Comparison of ENCODE assay signal across 8 mouse cellular contexts in the genomic region with DNA sequence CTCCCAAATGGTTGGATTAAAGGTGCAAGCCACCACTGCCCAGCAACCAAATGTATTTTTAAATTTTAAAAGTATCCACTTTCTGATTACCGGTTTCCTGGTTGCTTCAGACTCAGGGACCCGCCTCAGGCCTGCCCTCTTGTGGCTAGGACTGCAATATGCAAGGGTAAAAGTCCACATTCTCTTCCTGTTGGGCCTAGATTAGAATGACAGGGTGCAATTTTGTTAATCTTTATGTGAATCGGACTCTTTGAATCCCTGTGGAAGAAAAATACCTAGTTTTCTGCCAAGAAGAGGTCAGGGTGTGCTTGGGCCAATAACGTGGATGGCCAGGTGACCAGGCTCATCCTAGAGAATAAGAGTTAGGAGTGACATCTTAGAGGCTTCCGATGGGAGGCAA. TPM values are rescaled to one million over a fixed set of nuclear protein-coding genes. Genes with fewer than 3 reads are reported as not detected.
DNase-seq lines count a peak whose midpoint lies in the region; ATAC-seq and TF ChIP-seq lines count a peak whose summit lies in the region.
"Had no signal": no experiment of that assay in that cellular context is flagged by ENCODE, and none has a peak within 500 bp of the region (broad histone marks: within the 10 kb centered on the region; RNA-seq: fewer than 3 reads in every experiment).

No protein-coding gene starts in this region.

- TF ChIP-seq POLR2A in thymus, adult 2 months (IDR thresholded peaks at IDR 0.05; ENCODE audit: control insufficient read depth, extremely low read depth, insufficient read depth, low read length, poor library complexity), result no peak

- no peak overlapping the region for H3K9ac ChIP-seq in intestine, postnatal 0 days (ENCODE audit: low read depth, low read length)
- H3K9ac ChIP-seq in liver, embryonic 13.5 days, result 0 out of 2 replicates have a peak overlapping the region, but pooled peaks have one; percentile 5

- H3K4me1 ChIP-seq in thymus, adult 2 months (replicated peaks; ENCODE audit: control insufficient read depth, insufficient read depth, low read length), result no peaks in the 10 kb centered on the region
- H3K4me1 ChIP-seq in intestine, postnatal 0 days (replicated peaks; ENCODE audit: control insufficient read depth, insufficient read depth, low read length), result 0 out of 2 replicates have a peak, but pooled peaks cover 11% of the 10 kb centered on the region
- H3K4me1 ChIP-seq in liver, embryonic 13.5 days (replicated peaks), result peaks cover 13% of the 10 kb centered on the region

- no peaks in the 10 kb centered on the region for H3K9me3 ChIP-seq in intestine, postnatal 0 days (ENCODE audit: control insufficient read depth)
- no peaks in the 10 kb centered on the region for H3K9me3 ChIP-seq in liver, embryonic 13.5 days (replicated peaks)

- DNase-seq in thymus, adult 2 months, result peak; percentile 71
- DNase-seq in thymus, adult 18-20 months, result no peak
- peak; percentile 71 for DNase-seq in embryo, embryonic 10 days (ENCODE audit: low spot score)
- peak; percentile 39 for DNase-seq in liver, embryonic 13.5 days
- peak; percentile 43 for DNase-seq in retina, postnatal 7 days (ENCODE audit: low read depth, low spot score)

- ATAC-seq in activated CD4-positive, CD25-positive, alpha-beta regulatory T cell, adult 4 months, result peak; percentile 40
- ATAC-seq in intestine, postnatal 0 days, result peak; percentile 50
- no peak for ATAC-seq in liver, embryonic 13.5 days (ENCODE audit: low read depth)

- no peak overlapping the region for H3K4me3 ChIP-seq in thymus, adult 2 months (ENCODE audit: control insufficient read depth, insufficient read depth, low read length)
- no peak overlapping the region for H3K4me3 ChIP-seq in intestine, postnatal 0 days (ENCODE audit: low read depth, low read length)
- no peak overlapping the region for H3K4me3 ChIP-seq in liver, embryonic 13.5 days (replicated peaks)

- H3K36me3 ChIP-seq in thymus, adult 2 months (ENCODE audit: control insufficient read depth, insufficient read depth, low read length), result no peaks in the 10 kb centered on the region
- peaks cover 36% of the 10 kb centered on the region for H3K36me3 ChIP-seq in intestine, postnatal 0 days (ENCODE audit: control insufficient read depth, insufficient read depth)
- H3K36me3 ChIP-seq in liver, embryonic 13.5 days, result peaks cover 6% of the 10 kb centered on the region; the same call in 1 of the 2 replicates

- H3K4me2 ChIP-seq in intestine, postnatal 0 days (replicated peaks; ENCODE audit: low read depth), result peak overlapping the region; percentile 4; the same call in 1 of the 2 replicates
- H3K4me2 ChIP-seq in liver, embryonic 13.5 days, result no peak overlapping the region

- TF ChIP-seq CTCF in thymus, adult 2 months (IDR thresholded peaks at IDR 0.05; ENCODE audit: borderline replicate concordance, control insufficient read depth, extremely low read depth, insufficient read depth, low read length, poor library complexity), result no peak
- TF ChIP-seq CTCF in intestine, postnatal 0 days (IDR thresholded peaks at IDR 0.05; ENCODE audit: low read depth), result peak; percentile 89

- whole genome bisulfite sequencing in thymus, adult 2 months, result 33% methylated on average over 5 of the region's 5 CpGs
- WGBS in intestine, postnatal 0 days, result 15% methylated on average over 5 of the region's 5 CpGs
- 26% methylated on average over 5 of the region's 5 CpGs for WGBS in liver, embryonic 13.5 days (ENCODE audit: insufficient replicate concordance)

- no peak overlapping the region for H3K27ac ChIP-seq in thymus, adult 2 months (ENCODE audit: control insufficient read depth, insufficient read depth, low read length)
- H3K27ac ChIP-seq in intestine, postnatal 0 days (ENCODE audit: low read depth, low read length), result peak overlapping the region; percentile 78
- no peak overlapping the region for H3K27ac ChIP-seq in liver, embryonic 13.5 days

- no peaks in the 10 kb centered on the region for H3K27me3 ChIP-seq in thymus, adult 2 months (ENCODE audit: control insufficient read depth, insufficient read depth, low read length)
- H3K27me3 ChIP-seq in intestine, postnatal 0 days (replicated peaks; ENCODE audit: control insufficient read depth, insufficient read depth, low read length), result no peaks in the 10 kb centered on the region
- H3K27me3 ChIP-seq in liver, embryonic 13.5 days, result 0 out of 2 replicates have a peak, but pooled peaks cover 5% of the 10 kb centered on the region

RNA-seq across cellular contexts. Expression of gene Tmem106a, which starts 7.4 kb away (rescaled TPM):
- polyA plus RNA-seq in thymus, adult 2 months (2012; rRNA removed), result 29.5 and 37.1 TPM in 2 replicates
- polyA plus RNA-seq in activated CD4-positive, CD25-positive, alpha-beta regulatory T cell, adult 4 months (2017; shearing (Covaris generic)), result 10 to 100 TPM; 13.4 to 13.6 TPM
- 122 and 130 TPM in 2 replicates for polyA plus RNA-seq in intestine, postnatal 0 days (2015; fragmentation: Nextera tagmentation; extraction: Ambion mirVana)
- 5.5 and 5.7 TPM in 2 replicates for polyA plus RNA-seq in liver, embryonic 13.5 days (2015; fragmentation: Nextera tagmentation; extraction: Ambion mirVana)

RNA-seq across cellular contexts. Expression of gene Gm11634, which starts 9.6 kb away (rescaled TPM):
- polyA plus RNA-seq in thymus, adult 2 months (2012; rRNA removed), result not detected in 2 replicates
- not detected for polyA plus RNA-seq in activated CD4-positive, CD25-positive, alpha-beta regulatory T cell, adult 4 months (2017; shearing (Covaris generic))
- 0.27 and 0.37 TPM in 2 replicates for polyA plus RNA-seq in intestine, postnatal 0 days (2015; fragmentation: Nextera tagmentation; extraction: Ambion mirVana)
- not detected in 2 replicates for polyA plus RNA-seq in liver, embryonic 13.5 days (2015; fragmentation: Nextera tagmentation; extraction: Ambion mirVana)
- polyA plus RNA-seq: heart, embryonic 14.5 days had no signal

RNA-seq across cellular contexts. Expression of gene Nbr1, which starts 37.5 kb away (rescaled TPM):
- 142 and 145 TPM in 2 replicates for polyA plus RNA-seq in thymus, adult 2 months (2012; rRNA removed)
- 10 to 100 TPM; 42.3 to 84.0 TPM for polyA plus RNA-seq in activated CD4-positive, CD25-positive, alpha-beta regulatory T cell, adult 4 months (2017; shearing (Covaris generic))
- 44.5 and 54.1 TPM in 2 replicates for polyA plus RNA-seq in intestine, postnatal 0 days (2015; fragmentation: Nextera tagmentation; extraction: Ambion mirVana)
- polyA plus RNA-seq in liver, embryonic 13.5 days (2015; fragmentation: Nextera tagmentation; extraction: Ambion mirVana), result 32.3 and 43.3 TPM in 2 replicates

RNA-seq across cellular contexts. Expression of gene Rdm1, which starts 37.6 kb away (rescaled TPM):
- 36.5 and 39.2 TPM in 2 replicates for polyA plus RNA-seq in thymus, adult 2 months (2012; rRNA removed)
- polyA plus RNA-seq in activated CD4-positive, CD25-positive, alpha-beta regulatory T cell, adult 4 months (2017; shearing (Covaris generic)), result 100 to 1,000 TPM in 1 of 2 experiments, 10 to 100 TPM in 1; 65.1 to 101 TPM
- polyA plus RNA-seq in intestine, postnatal 0 days (2015; fragmentation: Nextera tagmentation; extraction: Ambion mirVana), result 13.3 and 15.3 TPM in 2 replicates
- 8.3 and 8.6 TPM in 2 replicates for polyA plus RNA-seq in liver, embryonic 13.5 days (2015; fragmentation: Nextera tagmentation; extraction: Ambion mirVana)

RNA-seq across cellular contexts. Expression of gene Brca1, which starts 37.7 kb away (rescaled TPM):
- 4.3 and 6.0 TPM in 2 replicates for polyA plus RNA-seq in thymus, adult 2 months (2012; rRNA removed)
- 1 to 10 TPM; 5.4 to 5.8 TPM for polyA plus RNA-seq in activated CD4-positive, CD25-positive, alpha-beta regulatory T cell, adult 4 months (2017; shearing (Covaris generic))
- 2.3 and 3.3 TPM in 2 replicates for polyA plus RNA-seq in intestine, postnatal 0 days (2015; fragmentation: Nextera tagmentation; extraction: Ambion mirVana)
- 11.9 and 15.9 TPM in 2 replicates for polyA plus RNA-seq in liver, embryonic 13.5 days (2015; fragmentation: Nextera tagmentation; extraction: Ambion mirVana)

Comparison
In these comparisons a context has a peak if more than half of its experiments do, and no peak if none do; other contexts are left out.
1. DNase-seq: peak in thymus, adult 2 months (single experiment), embryo, embryonic 10 days (single experiment), liver, embryonic 13.5 days (single experiment) and retina, postnatal 7 days (single experiment); none in thymus, adult 18-20 months (0 of 2).